Mouse (Mus musculus) layer of hippocampus, adult 2 months (tissue): ENCODE measurements around the gene Rbak. TPM values are rescaled to one million over a fixed set of nuclear protein-coding genes. Genes with fewer than 3 reads are reported as not detected.
"Not testable (repeated sequence)": the region's sequence is repeated elsewhere in the genome, so short reads cannot be mapped to it uniquely, and the experiment has no call there.

Experiments used
- DNase-seq, 2 experiments: peaks; one replicate each; pipeline ENCODE4 v3.0.0; 2022; ENCODE audit warnings: low spot score in 2 of 2
- H3K27ac ChIP-seq: fragments of 200-600 bp; 2 replicates; pipeline ENCODE4 v1.8.1; 2022
- H3K4me3 ChIP-seq: fragments of 200-600 bp; 2 replicates; pipeline ENCODE4 v1.8.1; 2022; ENCODE audit warnings: mild to moderate bottlenecking
- CTCF ChIP-seq: fragments of 200-600 bp; conservative IDR thresholded peaks from 2 replicates; pipeline ENCODE4 v1.8.1; 2022; ENCODE audit warnings: antibody characterized with exemption, mild to moderate bottlenecking, moderate library complexity
- total RNA-seq, 2 experiments: library from RNA; stranded (reverse); gene quantifications; 2 replicates each; pipeline ENCODE4 v1.2.3; 2021

The Rbak gene
- total RNA-seq, 2 experiments from 2014 or later: 15.2 to 17.4 TPM

DNA sequence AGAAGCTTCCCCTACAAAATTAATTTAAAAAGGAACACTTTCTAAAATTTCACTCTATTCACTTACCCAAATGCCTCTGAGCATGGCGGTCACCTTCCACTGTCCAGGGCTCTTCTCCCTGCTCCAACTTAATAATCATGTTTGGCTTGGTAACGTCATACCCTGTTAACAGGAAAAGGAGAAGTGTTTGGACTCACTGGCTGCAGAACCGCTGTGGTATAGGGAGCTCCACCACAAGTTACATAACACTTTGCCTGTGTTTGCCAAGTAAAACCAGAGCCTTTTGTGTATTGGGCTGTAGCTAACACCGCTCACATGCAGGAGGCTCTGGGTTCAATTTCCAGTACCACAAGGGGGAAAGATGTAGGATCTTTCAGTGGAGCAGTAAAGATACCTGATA is 4.6 kb downstream of the Rbak start:
- no peak for DNase-seq
- no peak for TF ChIP-seq CTCF
- Histone ChIP-seq H3K27ac (no peak overlapping the region), H3K4me3 (no peak overlapping the region)

DNA sequence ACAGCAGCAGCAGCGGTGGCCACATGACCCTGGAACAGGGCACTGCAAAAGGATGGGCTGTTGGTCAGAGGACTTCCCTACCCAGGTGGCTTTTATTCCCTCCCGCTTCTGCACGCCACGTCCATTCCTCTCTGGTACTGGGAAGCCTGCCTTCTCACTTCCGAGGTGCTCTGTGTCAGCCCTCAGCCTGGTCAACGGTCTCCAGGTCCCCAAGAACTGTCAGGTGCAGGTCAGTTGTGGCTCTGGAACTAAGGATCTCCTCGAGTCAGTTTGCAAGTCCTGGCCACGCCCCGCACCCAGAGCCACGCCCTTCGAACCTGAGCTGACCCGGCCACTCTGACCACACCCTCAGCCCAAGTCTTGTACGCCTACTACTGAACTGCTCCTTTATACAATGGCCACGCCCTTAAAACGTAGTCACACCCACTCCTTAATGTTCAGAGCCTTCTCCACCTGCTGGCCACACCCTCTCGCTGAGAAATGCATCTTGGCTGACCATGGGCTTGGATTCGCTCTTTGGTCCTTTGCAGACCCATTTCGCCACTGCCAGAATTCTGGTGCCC is 15.0 kb downstream of the Rbak start:
- no peak for TF ChIP-seq CTCF
- no peak overlapping the region for H3K27ac ChIP-seq
- DNase-seq: no peak
- H3K4me3 ChIP-seq: no peak overlapping the region

DNA sequence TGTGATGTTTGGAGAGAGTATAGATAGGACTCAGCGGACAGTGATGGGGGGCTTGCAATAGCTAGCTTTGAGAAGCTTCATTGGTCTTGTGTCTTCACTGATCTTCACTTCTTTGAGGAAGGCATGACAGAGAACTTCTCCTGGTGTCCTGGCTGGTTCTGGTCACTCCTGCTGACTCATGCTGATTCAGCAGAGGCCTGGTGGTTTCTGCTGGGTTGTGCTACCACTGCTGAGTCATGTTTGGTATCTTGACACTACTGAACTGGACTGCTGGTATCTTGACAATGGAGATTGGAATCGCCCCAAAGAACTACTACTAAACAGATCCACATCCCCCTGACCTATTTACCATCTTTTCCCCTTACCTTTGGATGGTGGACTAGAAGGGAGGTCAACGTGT is 25.0 kb downstream of the Rbak start:
- no peak for DNase-seq
- TF ChIP-seq CTCF: no peak
- Histone ChIP-seq H3K4me3 (no peak overlapping the region), H3K27ac (no peak overlapping the region)

DNA sequence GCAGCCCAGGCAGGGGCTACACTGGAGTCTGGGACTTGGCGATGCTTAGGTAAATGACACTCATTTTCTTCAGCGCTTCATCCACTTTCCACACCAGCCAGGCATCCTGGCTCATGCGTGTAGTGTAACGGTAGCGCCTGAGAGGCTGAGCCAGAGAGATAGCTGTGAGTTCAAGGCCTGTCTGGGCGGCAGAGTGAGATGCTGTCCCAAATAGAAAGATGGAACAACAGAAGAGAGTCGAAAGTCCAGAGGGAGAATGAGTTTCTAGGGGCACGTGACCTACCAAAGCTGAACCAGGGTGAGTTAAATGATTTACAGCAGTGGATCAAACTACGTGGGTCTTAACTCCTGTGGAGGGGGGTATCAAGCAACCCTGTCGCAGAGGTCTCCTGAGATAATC is 26.8 kb downstream of the Rbak start:
- H3K4me3 ChIP-seq: no peak overlapping the region
- no peak for DNase-seq
- H3K27ac ChIP-seq: no peak overlapping the region
- no peak for TF ChIP-seq CTCF

DNA sequence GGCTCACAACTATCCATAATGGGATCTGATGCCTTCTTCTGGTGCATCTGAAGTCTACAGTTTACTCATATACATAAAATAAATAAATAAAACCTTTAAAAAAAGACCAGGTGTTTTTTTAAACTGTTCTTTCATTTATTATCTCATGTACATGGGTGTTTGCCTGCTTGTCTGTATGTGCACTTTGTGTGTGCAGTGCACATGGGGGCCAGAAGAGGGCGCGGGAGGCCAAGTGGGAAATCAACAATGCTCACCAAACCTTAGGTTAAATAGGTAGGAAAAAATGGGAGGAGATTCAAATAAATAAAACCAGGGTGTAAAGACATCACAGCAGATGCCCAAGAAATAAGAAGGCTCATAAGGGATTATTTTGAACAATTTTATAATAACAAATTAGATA is 30.5 kb downstream of the Rbak start:
- TF ChIP-seq CTCF: no peak
- Histone ChIP-seq H3K4me3 (no peak overlapping the region), H3K27ac (no peak overlapping the region)
- no peak for DNase-seq

DNA sequence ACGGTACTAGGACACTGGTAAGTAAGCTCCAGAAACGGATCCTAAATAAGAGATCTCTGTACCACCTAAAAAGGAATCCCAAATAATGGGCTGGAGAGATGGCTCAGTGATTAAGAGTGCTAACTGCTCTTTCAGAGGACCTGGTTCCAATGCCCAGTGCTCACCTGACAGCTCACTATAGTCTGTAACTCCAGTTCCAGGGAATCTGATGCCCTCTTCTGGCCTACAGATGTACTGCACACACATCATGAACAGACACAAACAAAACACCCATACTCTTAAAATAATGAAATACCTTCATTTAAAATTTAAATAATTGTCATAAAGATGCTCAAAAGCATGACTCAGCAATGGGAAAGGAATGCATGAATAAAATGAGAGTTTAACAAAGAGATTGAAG is 31.0 kb downstream of the Rbak start:
- TF ChIP-seq CTCF: peak; percentile 40
- no peak overlapping the region for H3K27ac ChIP-seq
- no peak overlapping the region for H3K4me3 ChIP-seq

DNA sequence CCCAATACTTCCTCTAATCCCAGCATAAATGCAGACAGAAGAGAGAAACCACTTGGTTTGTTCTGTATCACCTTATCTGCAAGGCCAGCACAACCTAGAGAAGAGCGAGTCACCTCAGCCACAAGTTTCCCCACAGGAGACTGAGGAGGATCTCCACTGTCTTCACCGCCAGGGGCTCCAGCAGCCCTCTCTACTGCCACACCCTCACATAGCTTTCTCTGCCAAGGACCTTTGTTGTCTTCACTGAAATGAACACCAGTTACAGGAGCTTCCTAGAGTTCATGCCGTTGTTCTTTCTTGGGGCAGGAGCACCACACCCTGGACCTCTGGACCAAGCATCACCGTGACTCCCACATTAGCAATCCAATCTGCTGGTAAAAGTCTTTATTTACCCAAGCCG is 31.9 kb downstream of the Rbak start:
- DNase-seq: no peak
- no peak for TF ChIP-seq CTCF
- no peak overlapping the region for H3K4me3 ChIP-seq
- no peak overlapping the region for H3K27ac ChIP-seq

More for the DNA sequence above, 31.0 kb downstream of the Rbak start:
- no peak for DNase-seq

DNA sequence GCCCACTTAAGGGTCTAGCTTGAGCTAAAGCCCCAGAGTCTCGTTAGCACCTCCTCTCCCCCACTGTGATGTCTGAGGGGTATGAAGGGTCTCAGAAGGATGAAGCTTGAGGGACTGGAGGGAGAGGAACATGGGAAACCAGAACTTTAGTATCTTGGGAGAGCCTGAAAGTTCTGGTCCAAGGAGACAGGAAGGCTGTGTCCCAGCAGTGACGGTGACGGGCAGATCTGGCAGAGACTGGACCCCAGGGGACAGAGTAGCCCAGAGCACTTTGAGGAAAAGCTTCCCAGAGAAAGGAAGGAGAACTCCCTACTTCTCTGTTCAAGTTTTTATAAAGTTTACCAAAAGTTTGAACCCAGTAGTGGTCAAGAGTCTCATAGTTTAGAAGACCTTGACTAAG is 33.1 kb downstream of the Rbak start, which contains the start of gene Olfr718-ps1:
TSS of gene Olfr718-ps1 (minus strand) at position 101 of the 400 bp plus-strand sequence.
- Histone ChIP-seq H3K27ac (no peak within 1 kb of the TSS), H3K4me3 (no peak within 1 kb of the TSS)
- no peak for DNase-seq
- no peak for TF ChIP-seq CTCF

DNA sequence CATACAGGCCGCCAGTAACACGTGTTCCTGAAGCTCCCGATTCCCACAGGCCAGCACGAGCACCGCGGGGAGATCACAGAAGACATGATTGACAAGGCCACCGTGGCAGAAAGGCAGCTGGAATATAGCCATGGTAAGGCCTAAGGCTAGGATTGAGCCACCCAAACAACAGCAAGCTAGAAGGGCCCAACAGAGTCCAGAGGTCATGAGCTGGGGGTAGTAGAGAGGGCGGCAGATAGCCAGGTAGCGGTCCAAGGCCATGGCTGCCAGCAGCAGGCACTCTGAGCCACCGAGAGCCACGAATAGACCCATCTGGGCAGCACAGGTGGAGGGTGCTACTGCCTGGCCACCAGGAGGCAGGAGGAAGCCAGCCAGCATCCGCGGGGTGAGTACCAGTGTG is 43.0 kb downstream of the Rbak start:
- no peak overlapping the region for H3K4me3 ChIP-seq
- no peak for DNase-seq
- no peak for TF ChIP-seq CTCF
- no peak overlapping the region for H3K27ac ChIP-seq

DNA sequence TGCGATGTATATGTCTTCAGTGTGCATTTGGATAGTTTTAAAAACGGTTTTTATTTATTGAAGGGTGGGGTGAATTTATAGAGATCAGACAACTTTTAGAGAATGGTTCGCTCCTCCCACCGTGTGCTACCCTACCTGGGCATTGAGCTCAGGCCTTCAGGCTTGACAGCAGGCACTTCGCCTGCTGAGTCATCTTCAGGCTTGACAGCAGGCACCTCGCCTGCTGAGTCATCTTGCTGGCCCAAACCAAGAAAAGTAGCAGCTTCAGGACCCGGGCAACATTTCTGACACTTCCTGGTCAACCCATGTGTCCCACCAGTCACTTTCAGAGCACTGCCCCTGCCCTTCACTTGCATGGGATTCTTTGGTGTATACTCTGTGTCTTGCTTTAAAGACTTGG is 45.5 kb downstream of the Rbak start:
- H3K27ac ChIP-seq: no peak overlapping the region
- TF ChIP-seq CTCF: no peak
- H3K4me3 ChIP-seq: no peak overlapping the region
- no peak for DNase-seq

DNA sequence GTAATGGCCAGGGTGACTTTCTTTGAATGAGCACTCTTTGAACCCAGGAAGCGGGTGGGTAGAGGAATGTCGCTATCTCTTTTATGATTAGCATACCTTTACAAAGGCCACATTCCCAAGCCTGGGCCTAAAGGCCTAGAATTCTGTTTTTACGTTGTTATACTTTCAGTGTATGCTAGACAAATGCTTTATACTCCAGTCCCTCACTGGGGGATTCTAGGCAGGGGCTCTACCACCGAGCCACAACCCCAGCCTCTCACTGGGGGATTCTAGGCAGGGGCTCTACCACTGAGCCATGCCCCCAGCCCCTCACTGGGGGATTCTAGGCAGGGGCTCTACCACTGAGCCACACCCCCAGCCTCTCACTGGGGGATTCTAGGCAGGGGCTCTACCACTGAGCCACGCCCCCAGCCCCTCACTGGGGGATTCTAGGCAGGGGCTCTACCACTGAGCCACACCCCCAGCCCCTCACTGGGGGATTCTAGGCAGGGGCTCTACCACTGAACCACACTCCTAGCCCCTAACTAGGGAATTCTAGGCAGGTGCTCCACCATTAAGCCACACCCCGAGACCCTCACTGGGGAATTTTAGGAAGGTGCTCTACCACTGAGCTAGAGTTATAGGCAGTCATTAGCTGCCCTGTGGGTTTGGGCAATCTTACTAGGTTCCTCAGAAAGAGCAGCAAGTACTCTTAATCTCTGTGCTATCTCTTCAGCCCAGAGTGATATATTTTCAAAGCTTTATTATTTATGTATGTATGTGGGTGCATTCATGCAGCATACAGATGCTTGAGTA is 46.2 kb downstream of the Rbak start:
- DNase-seq, H3K4me3 ChIP-seq, H3K27ac ChIP-seq: not testable (repeated sequence)

DNA sequence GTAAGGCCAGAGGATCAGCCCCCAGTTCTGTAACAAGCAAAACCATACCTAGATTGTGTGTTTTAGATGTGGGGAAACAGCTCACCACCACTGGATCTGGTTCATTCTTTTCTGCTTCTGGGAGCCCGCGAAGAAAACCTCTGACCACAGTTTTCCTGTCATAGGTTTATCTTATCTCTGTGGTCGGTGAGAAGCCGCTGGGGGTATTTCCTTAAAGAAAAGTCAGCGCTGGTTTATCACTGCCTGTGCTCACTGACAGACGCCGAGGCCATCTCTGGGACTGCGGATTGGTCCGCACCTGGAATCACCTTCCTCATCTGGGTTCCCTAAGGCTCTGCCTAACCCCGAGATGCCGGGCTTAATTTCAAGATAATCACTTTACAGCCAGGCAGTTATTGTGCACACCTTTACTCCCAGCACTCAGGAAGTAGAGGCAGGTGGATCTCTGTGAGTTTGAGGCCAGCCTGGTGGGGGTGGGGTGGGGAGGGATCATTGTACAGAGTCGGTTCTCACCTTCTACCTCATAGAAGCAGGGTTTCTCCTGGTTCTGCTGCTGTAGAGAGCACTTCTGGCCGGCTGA is 47.5 kb downstream of the Rbak start:
- no peak for DNase-seq

DNA sequence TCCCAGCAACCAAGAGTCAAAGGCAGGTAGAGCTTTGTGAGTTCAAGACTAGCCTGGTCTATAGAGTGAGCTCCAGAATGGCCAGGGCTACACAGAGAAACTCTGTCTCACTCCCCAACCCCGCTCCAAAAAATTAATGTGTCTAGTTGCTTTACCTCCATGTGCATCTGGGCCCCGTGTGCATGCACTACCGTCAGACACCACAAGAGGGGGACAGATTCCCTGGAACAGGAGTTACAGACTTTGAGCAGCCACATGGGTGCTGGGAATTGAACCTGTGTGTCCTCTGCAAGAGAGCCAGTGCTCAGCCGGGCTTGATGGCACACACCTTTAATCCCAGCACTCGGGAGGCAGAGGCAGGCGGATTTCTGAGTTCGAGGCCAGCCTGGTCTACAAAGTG is 50.2 kb downstream of the Rbak start:
- no peak for DNase-seq
- peak; percentile 53 for TF ChIP-seq CTCF
- H3K27ac ChIP-seq: no peak overlapping the region
- no peak overlapping the region for H3K4me3 ChIP-seq

More for the DNA sequence above, 47.5 kb downstream of the Rbak start:
- H3K4me3 ChIP-seq: no peak overlapping the region
- no peak for TF ChIP-seq CTCF
- no peak overlapping the region for H3K27ac ChIP-seq

DNA sequence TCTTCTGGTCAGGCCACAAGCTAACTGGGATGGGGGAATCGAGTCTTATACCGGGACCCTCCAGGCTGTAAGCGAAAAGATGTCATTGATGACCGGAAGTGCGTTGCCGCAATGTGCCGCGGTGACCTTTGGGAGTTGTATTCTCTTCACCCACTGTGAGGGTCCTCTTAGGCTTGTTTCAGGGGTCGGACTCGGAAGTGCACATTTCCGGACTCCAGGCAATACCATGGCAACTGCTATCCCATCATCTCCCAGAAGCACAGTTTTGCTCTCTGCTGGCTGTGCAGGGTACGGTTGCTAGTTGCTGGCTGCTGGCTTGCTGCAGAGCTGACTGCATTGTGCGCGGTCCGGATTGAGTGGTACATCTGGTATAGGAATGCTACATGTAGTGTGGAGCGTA is 51.5 kb downstream of the Rbak start:
- Histone ChIP-seq H3K27ac (no peak overlapping the region), H3K4me3 (no peak overlapping the region)
- DNase-seq: no peak
- TF ChIP-seq CTCF: no peak
